In the genomic region with DNA sequence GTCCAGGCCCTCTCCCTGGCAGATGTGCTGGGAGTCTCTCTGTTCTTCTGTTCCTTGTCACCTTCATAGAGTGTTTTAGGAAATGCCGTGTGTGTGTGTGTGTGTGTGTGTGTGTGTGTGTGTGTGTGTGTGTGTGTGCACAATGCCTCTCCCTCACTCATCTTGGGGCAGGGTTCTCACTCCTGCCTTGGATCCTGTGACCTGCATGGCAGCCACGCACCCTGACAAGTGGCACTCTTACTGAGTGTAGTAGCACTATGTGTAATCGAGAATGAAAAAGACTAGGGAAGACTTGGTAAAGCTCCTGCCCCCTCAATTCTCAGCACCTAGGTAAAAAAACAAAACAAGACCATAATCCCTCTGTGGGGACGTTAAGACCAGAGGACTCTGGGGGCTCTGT, we compare ENCODE assay signal across 9 mouse cellular contexts. TPM values are rescaled to one million over a fixed set of nuclear protein-coding genes. Genes with fewer than 3 reads are reported as not detected.
DNase-seq lines count a peak whose midpoint lies in the region; ATAC-seq and TF ChIP-seq lines count a peak whose summit lies in the region.
"Had no signal": no experiment of that assay in that cellular context is flagged by ENCODE, and none has a peak within 500 bp of the region (broad histone marks: within the 10 kb centered on the region; RNA-seq: fewer than 3 reads in every experiment).

No protein-coding gene starts in this region.

- H3K4me1 ChIP-seq in kidney, adult 2 months (ENCODE audit: control insufficient read depth, insufficient read depth, low read length): peaks cover 66% of the 10 kb centered on the region
- peaks cover 50% of the 10 kb centered on the region for H3K4me1 ChIP-seq in embryonic facial prominence, embryonic 13.5 days
- peaks cover 43% of the 10 kb centered on the region for H3K4me1 ChIP-seq in hindbrain, embryonic 15.5 days (replicated peaks)

- no peaks in the 10 kb centered on the region for H3K27me3 ChIP-seq in kidney, adult 2 months (replicated peaks; ENCODE audit: control insufficient read depth, insufficient read depth, low read length)
- no peaks in the 10 kb centered on the region for H3K27me3 ChIP-seq in embryonic facial prominence, embryonic 13.5 days
- H3K27me3 ChIP-seq in hindbrain, embryonic 15.5 days: no peaks in the 10 kb centered on the region
- H3K27me3 ChIP-seq in myocyte (ENCODE audit: control insufficient read depth, insufficient read depth, insufficient read length): no peaks in the 10 kb centered on the region
- H3K27me3 ChIP-seq: limb, embryonic 13.5 days had no signal

- peaks cover 80% of the 10 kb centered on the region for H3K79me2 ChIP-seq in myocyte (ENCODE audit: control insufficient read depth, insufficient read depth)

- H3K4me2 ChIP-seq in embryonic facial prominence, embryonic 13.5 days: no peak overlapping the region
- H3K4me2 ChIP-seq in hindbrain, embryonic 15.5 days: no peak overlapping the region
- H3K4me2 ChIP-seq in myocyte (ENCODE audit: low read depth): peak overlapping the region; percentile 65
- H3K4me2 ChIP-seq: limb, embryonic 13.5 days had no signal

- no peak for TF ChIP-seq CTCF in kidney, adult 2 months (conservative IDR thresholded peaks at IDR 0.05; ENCODE audit: insufficient read depth, insufficient read length, low read depth, low read length)

- H3K27ac ChIP-seq in kidney, adult 2 months (ENCODE audit: insufficient read depth, low read depth, low read length): peak overlapping the region; percentile 41
- H3K27ac ChIP-seq in embryonic facial prominence, embryonic 13.5 days: peak overlapping the region; percentile 66; the same call in 1 of the 2 replicates
- peak overlapping the region; percentile 79 for H3K27ac ChIP-seq in hindbrain, embryonic 15.5 days (replicated peaks)

- no peaks in the 10 kb centered on the region for H3K36me3 ChIP-seq in kidney, adult 2 months (ENCODE audit: control insufficient read depth, insufficient read depth, low read length)
- peaks cover 84% of the 10 kb centered on the region for H3K36me3 ChIP-seq in embryonic facial prominence, embryonic 13.5 days
- peaks cover 28% of the 10 kb centered on the region for H3K36me3 ChIP-seq in hindbrain, embryonic 15.5 days
- peaks cover 17% of the 10 kb centered on the region for H3K36me3 ChIP-seq in myocyte (ENCODE audit: control insufficient read depth, insufficient read depth)

- no peak for TF ChIP-seq POLR2A in kidney, adult 2 months (IDR thresholded peaks at IDR 0.05; ENCODE audit: low read depth, low read length)
- no peak for TF ChIP-seq POLR2A in myocyte (IDR thresholded peaks at IDR 0.05; ENCODE audit: insufficient read length, low read depth)

- WGBS in kidney, adult 2 months: 66% methylated on average over 4 of the region's 4 CpGs
- WGBS in embryonic facial prominence, embryonic 13.5 days: 58% methylated on average over 4 of the region's 4 CpGs
- WGBS in hindbrain, embryonic 15.5 days: 56% methylated on average over 4 of the region's 4 CpGs

- no peak overlapping the region for H3K4me3 ChIP-seq in kidney, adult 2 months (ENCODE audit: insufficient read depth, low read depth, low read length)
- no peak overlapping the region for H3K4me3 ChIP-seq in embryonic facial prominence, embryonic 13.5 days
- H3K4me3 ChIP-seq in hindbrain, embryonic 15.5 days: no peak overlapping the region
- no peak overlapping the region for H3K4me3 ChIP-seq in myocyte
- H3K4me3 ChIP-seq: limb, embryonic 13.5 days had no signal

- no peaks in the 10 kb centered on the region for H3K9me3 ChIP-seq in embryonic facial prominence, embryonic 13.5 days
- H3K9me3 ChIP-seq in hindbrain, embryonic 15.5 days: no peaks in the 10 kb centered on the region
- H3K9me3 ChIP-seq: limb, embryonic 13.5 days had no signal

- no peak for ATAC-seq in embryonic facial prominence, embryonic 13.5 days (ENCODE audit: insufficient number of reproducible peaks, insufficient read depth, low FRiP score, low TSS enrichment, low read depth)
- no peak for ATAC-seq in hindbrain, embryonic 15.5 days (ENCODE audit: low FRiP score, low read depth)
- no peak for ATAC-seq in activated CD4-positive, CD25-positive, alpha-beta regulatory T cell, adult 4 months

- no peak for DNase-seq in kidney, adult 2 months
- no peak for DNase-seq in kidney, adult 11 months
- DNase-seq in right cerebral cortex, adult 18-20 months: no peak
- DNase-seq in cerebellum, postnatal 36 days: no peak

- H3ac ChIP-seq in myocyte (ENCODE audit: control insufficient read depth, insufficient read length): no peak overlapping the region

- H3K9ac ChIP-seq in embryonic facial prominence, embryonic 13.5 days: no peak overlapping the region
- H3K9ac ChIP-seq in hindbrain, embryonic 15.5 days: no peak overlapping the region

TF ChIP-seq in myocyte, 11 proteins besides CTCF, POLR2A, EP300 and RAD21:
- TF ChIP-seq MYOD1 (IDR thresholded peaks at IDR 0.05; ENCODE audit: control insufficient read depth in 1 of 3, insufficient read length in 2 of 3, low read depth in 2 of 3) (no peak), MAX (IDR thresholded peaks at IDR 0.05; ENCODE audit: low read depth) (no peak), REST (IDR thresholded peaks at IDR 0.05; ENCODE audit: insufficient read depth, insufficient read length) (no peak), MYOG (IDR thresholded peaks at IDR 0.05; ENCODE audit: control insufficient read depth in 1 of 3, insufficient read depth in 1 of 3, insufficient read length in 2 of 3, low read depth in 2 of 3) (no peak), CEBPB (IDR thresholded peaks at IDR 0.05; ENCODE audit: insufficient read depth, poor library complexity, severe bottlenecking) (no peak), E2F4 (IDR thresholded peaks at IDR 0.05; ENCODE audit: insufficient read depth) (no peak), USF1 (IDR thresholded peaks at IDR 0.05; ENCODE audit: low read depth) (no peak), SRF (IDR thresholded peaks at IDR 0.05; ENCODE audit: control insufficient read depth, insufficient read length, low read depth) (no peak)

RNA-seq across cellular contexts. Expression of a gene that starts 20.3 kb away (rescaled TPM):
- polyA plus RNA-seq in kidney, adult 2 months (2012; rRNA removed): 106 and 110 TPM in 2 replicates
- polyA plus RNA-seq in embryonic facial prominence, embryonic 13.5 days (2015; fragmentation: Nextera tagmentation; extraction: Ambion mirVana): 122 and 131 TPM in 2 replicates
- 152 and 173 TPM in 2 replicates for polyA plus RNA-seq in hindbrain, embryonic 15.5 days (2015; fragmentation: Nextera tagmentation; extraction: Ambion mirVana)
- 82.6 TPM for polyA plus RNA-seq in myocyte (2012; fragmentation: generic; extraction: Trizol)
- 10 to 100 TPM; 44.4 to 52.4 TPM for polyA plus RNA-seq in activated CD4-positive, CD25-positive, alpha-beta regulatory T cell, adult 4 months (2017; shearing (Covaris generic))

RNA-seq across cellular contexts. Expression of a gene that starts 21.5 kb away (rescaled TPM):
- polyA plus RNA-seq in kidney, adult 2 months (2012; rRNA removed): 2.0 TPM in 2 replicates
- polyA plus RNA-seq in embryonic facial prominence, embryonic 13.5 days (2015; fragmentation: Nextera tagmentation; extraction: Ambion mirVana): 10.5 and 11.8 TPM in 2 replicates
- 32.4 and 38.8 TPM in 2 replicates for polyA plus RNA-seq in hindbrain, embryonic 15.5 days (2015; fragmentation: Nextera tagmentation; extraction: Ambion mirVana)
- polyA plus RNA-seq in myocyte (2012; fragmentation: generic; extraction: Trizol): 1.9 TPM
- 1 to 10 TPM; 1.6 to 1.7 TPM for polyA plus RNA-seq in activated CD4-positive, CD25-positive, alpha-beta regulatory T cell, adult 4 months (2017; shearing (Covaris generic))

RNA-seq across cellular contexts. Expression of a gene that starts 36.9 kb away (rescaled TPM):
- 118 and 181 TPM in 2 replicates for polyA plus RNA-seq in kidney, adult 2 months (2012; rRNA removed)
- 596 and 632 TPM in 2 replicates for polyA plus RNA-seq in embryonic facial prominence, embryonic 13.5 days (2015; fragmentation: Nextera tagmentation; extraction: Ambion mirVana)
- polyA plus RNA-seq in hindbrain, embryonic 15.5 days (2015; fragmentation: Nextera tagmentation; extraction: Ambion mirVana): 296 and 312 TPM in 2 replicates
- 1,321 TPM for polyA plus RNA-seq in myocyte (2012; fragmentation: generic; extraction: Trizol)
- polyA plus RNA-seq in activated CD4-positive, CD25-positive, alpha-beta regulatory T cell, adult 4 months (2017; shearing (Covaris generic)): 1,000 to 10,000 TPM; 1,077 to 1,095 TPM

RNA-seq across cellular contexts. Expression of a gene that starts 43.4 kb away (rescaled TPM):
- polyA plus RNA-seq in kidney, adult 2 months (2012; rRNA removed): not detected in 2 replicates
- polyA plus RNA-seq in embryonic facial prominence, embryonic 13.5 days (2015; fragmentation: Nextera tagmentation; extraction: Ambion mirVana): 0.62 and 0.84 TPM in 2 replicates
- polyA plus RNA-seq in hindbrain, embryonic 15.5 days (2015; fragmentation: Nextera tagmentation; extraction: Ambion mirVana): 0.26 and 0.28 TPM in 2 replicates
- polyA plus RNA-seq in myocyte (2012; fragmentation: generic; extraction: Trizol): 0.07 TPM
- under 1 TPM in 1 of 2 experiments, not detected in 1; 0.74 TPM for polyA plus RNA-seq in activated CD4-positive, CD25-positive, alpha-beta regulatory T cell, adult 4 months (2017; shearing (Covaris generic))

RNA-seq across cellular contexts. Expression of a gene that starts 52.7 kb away (rescaled TPM):
- 7.1 and 8.5 TPM in 2 replicates for polyA plus RNA-seq in kidney, adult 2 months (2012; rRNA removed)
- 22.5 and 23.3 TPM in 2 replicates for polyA plus RNA-seq in embryonic facial prominence, embryonic 13.5 days (2015; fragmentation: Nextera tagmentation; extraction: Ambion mirVana)
- polyA plus RNA-seq in hindbrain, embryonic 15.5 days (2015; fragmentation: Nextera tagmentation; extraction: Ambion mirVana): 14.9 and 16.2 TPM in 2 replicates
- polyA plus RNA-seq in myocyte (2012; fragmentation: generic; extraction: Trizol): 8.9 TPM
- polyA plus RNA-seq in activated CD4-positive, CD25-positive, alpha-beta regulatory T cell, adult 4 months (2017; shearing (Covaris generic)): 10 to 100 TPM; 21.3 to 22.8 TPM
